Mouse (Mus musculus) adrenal gland, postnatal 14 days (tissue): ENCODE measurements around the gene Arid2. TPM values are rescaled to one million over a fixed set of nuclear protein-coding genes. Genes with fewer than 3 reads are reported as not detected.
"Not testable (repeated sequence)": the region's sequence is repeated elsewhere in the genome, so short reads cannot be mapped to it uniquely, and the experiment has no call there.

Source experiments
- DNase-seq: peaks from one replicate; pipeline ENCODE4 v3.0.0; 2021; ENCODE audit warnings: mixed read lengths
- microRNA-seq, 2 experiments: library from miRNA; unstranded; fragments of <30 nt; microRNA quantifications; one replicate each; pipeline ENCODE4 v1.2.0; 2021
- total RNA-seq: library from RNA; stranded (reverse); gene quantifications from 2 replicates; pipeline ENCODE4 v1.2.3, GENCODE M21; 2021

The Arid2 gene
- total RNA-seq, 1 experiment from 2014 or later = 38.4 TPM

- no peak for DNase-seq
These were observed 130.8 kb downstream of the Arid2 start for GRCm38 (mm10) chr15:96418161-96418560.

- no peak for DNase-seq
These were observed 132.6 kb downstream of the Arid2 start for GRCm38 (mm10) chr15:96419920-96420319.

GRCm38 (mm10) chr15:96434202-96434601, 146.9 kb downstream of the Arid2 start:
- no peak for DNase-seq

- DNase-seq = not testable (repeated sequence)
These were observed 154.2 kb downstream of the Arid2 start for GRCm38 (mm10) chr15:96441480-96441879.

- no peak for DNase-seq
These were observed 159.5 kb downstream of the Arid2 start for GRCm38 (mm10) chr15:96446785-96447184.

- DNase-seq = peak; percentile 30
These were observed 161.5 kb downstream of the Arid2 start for GRCm38 (mm10) chr15:96448656-96449299.

GRCm38 (mm10) chr15:96453346-96453745, 166.0 kb downstream of the Arid2 start:
- no peak for DNase-seq

Small RNA genes lying within 50 kb of the gene (microRNA-seq; reads per million reads assigned to microRNA genes)
- 0 reads per million in 2 experiments for gene Gm25397

Other genes starting within 250 kb of the Arid2 start
- gene Scaf11, start 173.3 kb downstream of the Arid2 start, total RNA-seq = 70.4 and 76.2 TPM in 2 replicates